Mouse (Mus musculus) lung, postnatal 0 days (tissue): Measurements from ENCODE around the gene Nab1. TPM values are rescaled to one million over a fixed set of nuclear protein-coding genes. Genes with fewer than 3 reads are reported as not detected.

ENCODE experiments used
- ATAC-seq: fragments of 200-750 bp; cut with Nextera tagmentation; 2 replicates; pipeline ENCODE4 v1.8.0; 2017; ENCODE audit warnings: moderate library complexity
- DNase-seq: peaks from one replicate; pipeline ENCODE4 v3.0.0-alpha.2; 2016; ENCODE audit warnings: low spot score
- H3K27ac ChIP-seq: fragments of 300-500 bp; sonication (generic); 2 replicates; pipeline ENCODE4 v1.5.1; 2014; ENCODE audit warnings: antibody characterized with exemption, mild to moderate bottlenecking, low read length, mixed read lengths
- H3K27me3 ChIP-seq: fragments of 300-500 bp; sonication (generic); replicated peaks from 2 replicates; pipeline ENCODE4 v1.6.1; 2014; ENCODE audit warnings: low read length, mixed read lengths; ENCODE audit not compliant: insufficient read depth
- H3K36me3 ChIP-seq: fragments of 300-500 bp; sonication (generic); 2 replicates; pipeline ENCODE4 v1.6.1; 2014; ENCODE audit warnings: low read length, mixed read lengths; ENCODE audit not compliant: insufficient read depth
- H3K4me1 ChIP-seq: fragments of 300-500 bp; sonication (generic); 2 replicates; pipeline ENCODE4 v1.6.1; 2014; ENCODE audit warnings: antibody characterized with exemption, low read depth, low read length, mixed read lengths; ENCODE audit not compliant: insufficient read depth
- H3K4me2 ChIP-seq: fragments of 300-500 bp; sonication (generic); replicated peaks from 2 replicates; pipeline ENCODE4 v1.6.1; 2014; ENCODE audit warnings: low read depth, mild to moderate bottlenecking, low read length, moderate library complexity, mixed read lengths
- H3K4me3 ChIP-seq: fragments of 300-500 bp; sonication (generic); 2 replicates; pipeline ENCODE4 v1.5.1; 2014; ENCODE audit warnings: low read depth, low read length
- H3K9ac ChIP-seq: fragments of 300-500 bp; sonication (generic); replicated peaks from 2 replicates; pipeline ENCODE4 v1.6.1; 2014; ENCODE audit warnings: low read depth, mild to moderate bottlenecking
- H3K9me3 ChIP-seq: fragments of 300-500 bp; sonication (generic); 2 replicates; pipeline ENCODE4 v1.6.1; 2016; ENCODE audit warnings: low read length, mixed read lengths
- CTCF ChIP-seq: IDR thresholded peaks from 2 replicates; pipeline ENCODE4 v1.5.1; 2016; ENCODE audit warnings: antibody characterized with exemption, mild to moderate bottlenecking
- EP300 ChIP-seq: IDR thresholded peaks from 2 replicates; pipeline ENCODE4 v1.6.1; 2016; ENCODE audit warnings: antibody characterized with exemption, mild to moderate bottlenecking, control low read depth
- whole genome bisulfite sequencing: fragments of 180-500 bp; shearing (Covaris S2); extraction: QIAGEN DNeasy Blood & Tissue Kit; methylation state at CpG from one replicate; pipeline ENCODE4 v1.1.7; 2014; 5-methylcytosine and 5-hydroxymethylcytosine counted together
- polyA plus RNA-seq: library from polyadenylated mRNA; unstranded; fragments of >200 nt; fragmentation: Nextera tagmentation; extraction: Ambion mirVana; gene quantifications from 2 replicates; pipeline ENCODE4 v1.2.1, GENCODE M21; 2015

Gene Nab1
- polyA plus RNA-seq, 1 experiment from 2014 or later = 16.8 TPM

DNA sequence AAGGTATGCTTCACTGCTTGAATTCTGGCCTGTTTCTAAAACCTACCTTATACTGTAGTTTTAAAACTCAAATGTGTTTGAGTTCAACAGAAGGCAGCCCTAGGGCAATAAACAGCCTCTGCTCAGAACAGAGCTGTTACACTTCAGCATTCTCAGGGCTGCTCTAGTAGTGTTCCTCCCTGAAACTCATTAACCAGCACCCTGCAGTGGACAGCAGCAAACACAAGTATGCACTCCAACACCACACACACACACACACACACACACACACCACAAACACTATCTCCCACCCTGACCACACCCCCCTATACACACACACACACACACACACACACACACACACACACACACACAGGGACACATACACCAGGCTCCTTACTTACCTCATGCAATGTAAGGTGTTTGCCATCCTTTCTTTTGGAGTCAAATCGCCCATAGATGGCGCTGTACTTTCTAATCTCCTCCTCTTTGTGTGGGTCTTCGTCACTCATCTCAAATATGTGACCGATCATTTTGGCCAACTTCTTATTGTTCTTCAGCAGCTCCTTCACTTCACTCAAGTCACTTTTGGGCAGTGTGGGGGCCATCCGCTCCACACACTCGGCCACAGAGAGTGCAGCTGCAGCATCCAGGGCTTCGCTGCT, 10.8 kb downstream of the Nab1 start:
- Histone ChIP-seq H3K27me3 (no peaks in the 10 kb centered on the region), H3K9me3 (no peaks in the 10 kb centered on the region), H3K4me1 (no peaks in the 10 kb centered on the region), H3K27ac (no peak overlapping the region), H3K9ac (no peak overlapping the region), H3K4me3 (no peak overlapping the region), H3K36me3 (no peaks in the 10 kb centered on the region), H3K4me2 (no peak overlapping the region)
- WGBS = 74% methylated on average over 7 of the region's 7 CpGs
- TF ChIP-seq CTCF (peak; percentile 53), EP300 (no peak)
- DNase-seq (no peak), ATAC-seq (no peak)

DNA sequence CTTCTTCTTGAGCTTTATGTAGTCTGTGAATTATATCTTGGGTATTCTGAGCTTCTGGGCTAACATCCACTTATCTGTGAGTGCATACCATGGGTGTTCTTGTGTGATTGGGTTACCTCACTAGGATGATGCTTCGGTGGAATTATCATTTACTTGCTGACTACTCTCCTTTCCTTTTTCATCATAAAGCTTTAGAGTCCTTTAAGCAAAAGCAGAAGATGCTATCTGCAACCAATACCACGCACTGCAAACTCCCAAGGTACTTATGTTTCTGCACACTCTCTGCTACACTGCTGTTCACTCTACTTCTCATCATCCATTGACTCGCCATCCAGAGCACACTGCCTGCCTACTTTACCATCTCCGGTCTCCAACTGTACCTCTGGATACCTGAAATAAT, 15.5 kb downstream of the Nab1 start:
- Histone ChIP-seq H3K36me3 (no peaks in the 10 kb centered on the region), H3K4me1 (no peaks in the 10 kb centered on the region), H3K4me3 (no peak overlapping the region), H3K27ac (no peak overlapping the region), H3K4me2 (no peak overlapping the region), H3K9ac (no peak overlapping the region), H3K9me3 (no peaks in the 10 kb centered on the region), H3K27me3 (no peaks in the 10 kb centered on the region)
- ATAC-seq (no peak), DNase-seq (no peak)
- 88% methylated on average over 4 of the region's 4 CpGs for WGBS
- TF ChIP-seq EP300 (no peak), CTCF (no peak)

DNA sequence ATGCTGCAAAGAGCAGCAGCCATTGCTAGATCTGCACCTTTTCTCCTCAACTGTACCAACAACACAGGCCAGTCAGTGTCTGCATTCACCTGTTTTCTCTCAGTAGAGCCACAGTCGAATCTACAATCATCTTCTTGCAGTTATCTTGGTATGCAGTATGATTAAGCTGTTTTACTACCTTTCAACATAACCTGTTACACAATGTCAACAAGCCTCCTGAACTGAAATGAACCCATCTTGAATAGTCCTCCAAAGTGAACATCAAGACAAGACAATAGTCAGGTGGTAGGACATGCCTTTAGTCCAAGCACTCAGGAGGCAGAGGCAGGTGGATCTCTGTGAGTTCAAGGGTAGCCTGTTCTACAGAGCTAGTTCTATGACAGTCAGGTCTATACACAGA, 26.2 kb downstream of the Nab1 start:
- no peak for DNase-seq
- no peaks in the 10 kb centered on the region for H3K4me1 ChIP-seq
- TF ChIP-seq EP300 (no peak), CTCF (no peak)
- H3K9ac ChIP-seq = no peak overlapping the region
- WGBS = 75% methylated on average over 1 of the region's 1 CpGs
- H3K36me3 ChIP-seq = peaks cover 10% of the 10 kb centered on the region; the same call in 1 of the 2 replicates
- no peak overlapping the region for H3K4me3 ChIP-seq
- H3K4me2 ChIP-seq = no peak overlapping the region
- no peak overlapping the region for H3K27ac ChIP-seq
- H3K9me3 ChIP-seq = no peaks in the 10 kb centered on the region
- no peak for ATAC-seq
- no peaks in the 10 kb centered on the region for H3K27me3 ChIP-seq

DNA sequence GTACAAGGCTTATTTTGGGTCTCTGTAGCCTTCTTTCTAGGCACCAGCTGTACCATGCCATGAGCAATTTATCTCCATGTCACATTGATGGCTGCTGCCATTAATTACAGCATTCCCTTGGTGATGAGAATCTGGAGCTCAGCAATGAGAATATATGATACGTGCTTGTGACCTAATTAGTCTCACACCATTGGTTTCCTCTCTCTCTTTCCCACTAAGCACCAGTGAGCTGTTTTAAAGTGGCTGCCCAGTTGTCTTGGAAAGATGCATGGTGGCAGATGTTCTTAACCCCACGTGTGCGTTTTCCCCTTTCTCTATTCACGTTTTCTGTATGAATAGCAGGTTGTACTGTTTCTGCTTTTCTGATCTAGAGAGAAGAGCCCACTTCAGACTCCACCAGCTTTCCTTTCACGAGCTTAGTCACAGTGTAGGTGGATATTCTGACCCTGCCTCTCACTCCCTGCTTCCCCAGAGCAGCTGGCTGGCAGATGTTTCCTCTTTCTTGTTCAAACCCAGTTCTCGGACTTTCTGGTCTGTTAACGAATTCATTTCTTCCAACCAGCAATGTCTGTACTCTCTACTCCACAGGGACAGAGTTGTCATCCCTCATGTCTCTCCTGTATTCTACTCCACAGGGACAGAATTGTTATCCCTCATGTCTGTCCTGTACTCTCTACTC, 29.5 kb downstream of the Nab1 start:
- DNase-seq (no peak), ATAC-seq (no peak)
- no peaks in the 10 kb centered on the region for H3K4me1 ChIP-seq
- H3K27me3 ChIP-seq = no peaks in the 10 kb centered on the region
- 74% methylated on average over 7 of the region's 7 CpGs for WGBS
- no peaks in the 10 kb centered on the region for H3K36me3 ChIP-seq
- H3K4me2 ChIP-seq = no peak overlapping the region
- no peaks in the 10 kb centered on the region for H3K9me3 ChIP-seq
- no peak overlapping the region for H3K9ac ChIP-seq
- H3K4me3 ChIP-seq = no peak overlapping the region
- TF ChIP-seq CTCF (no peak), EP300 (no peak)
- H3K27ac ChIP-seq = no peak overlapping the region

DNA sequence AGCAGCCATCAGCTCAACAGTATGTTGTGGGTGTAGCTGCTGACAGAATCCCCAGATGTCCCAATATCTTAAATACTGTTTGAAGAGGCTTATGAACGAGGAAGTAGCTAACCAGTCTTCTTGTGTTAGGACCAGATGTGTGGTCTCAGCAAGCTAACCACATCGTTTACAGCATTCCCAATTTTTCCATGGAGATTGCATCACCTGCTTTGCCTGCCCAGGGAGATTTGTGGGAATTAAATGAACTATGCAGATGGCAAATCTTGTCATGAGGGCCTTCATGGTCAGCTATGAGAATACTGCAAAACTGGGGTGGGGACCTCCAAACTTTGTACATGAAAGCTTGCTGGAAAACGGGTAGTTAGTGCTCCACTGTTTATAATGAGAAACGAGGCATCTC, 30.2 kb downstream of the Nab1 start:
- Histone ChIP-seq H3K9ac (no peak overlapping the region), H3K27me3 (no peaks in the 10 kb centered on the region), H3K4me3 (no peak overlapping the region), H3K4me1 (no peaks in the 10 kb centered on the region), H3K9me3 (no peaks in the 10 kb centered on the region), H3K36me3 (no peaks in the 10 kb centered on the region), H3K4me2 (no peak overlapping the region), H3K27ac (no peak overlapping the region)
- ATAC-seq (no peak), DNase-seq (no peak)
- TF ChIP-seq EP300 (no peak), CTCF (no peak)
- 64% methylated on average over 4 of the region's 4 CpGs for WGBS

DNA sequence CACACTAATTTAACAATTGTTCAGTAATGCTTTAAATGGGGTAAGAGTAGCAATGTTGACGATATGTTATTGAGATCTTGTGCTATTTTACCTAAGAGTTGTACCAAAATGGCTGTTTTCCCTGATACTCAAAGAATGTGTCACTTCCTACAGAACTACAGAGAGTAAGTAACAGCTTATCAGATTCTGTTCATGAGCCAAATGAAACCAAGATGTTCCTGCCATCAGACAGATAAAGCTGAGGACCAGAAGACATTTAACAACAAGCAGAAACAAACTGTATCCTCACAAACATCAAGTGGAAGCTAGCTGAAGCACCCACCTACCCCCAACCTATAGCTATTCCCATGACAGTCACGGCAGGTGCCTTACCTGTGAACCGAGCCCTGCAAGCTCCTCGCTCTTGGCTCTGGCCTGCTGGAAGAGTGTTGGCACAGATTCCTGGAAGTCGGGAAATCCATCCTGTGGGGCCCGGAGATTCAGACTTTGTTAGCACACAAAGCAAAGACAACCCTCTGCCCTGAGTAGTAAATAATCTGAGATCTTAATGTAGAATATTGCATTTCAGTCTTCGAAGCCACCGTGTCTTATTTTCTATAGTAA, 33.9 kb downstream of the Nab1 start:
- Histone ChIP-seq H3K9ac (no peak overlapping the region), H3K9me3 (no peaks in the 10 kb centered on the region), H3K4me2 (no peak overlapping the region), H3K4me1 (no peaks in the 10 kb centered on the region), H3K36me3 (no peaks in the 10 kb centered on the region), H3K27ac (no peak overlapping the region), H3K27me3 (no peaks in the 10 kb centered on the region), H3K4me3 (no peak overlapping the region)
- ATAC-seq = no peak
- 91% methylated on average over 8 of the region's 8 CpGs for WGBS
- TF ChIP-seq EP300 (no peak), CTCF (no peak)
- DNase-seq = no peak
